Mouse (Mus musculus) common myeloid progenitor, adult 5-6 weeks (primary cell): ENCODE results near the gene Gas8. TPM values are rescaled to one million over a fixed set of nuclear protein-coding genes. Genes with fewer than 3 reads are reported as not detected.
"Not testable (repeated sequence)": the region's sequence is repeated elsewhere in the genome, so short reads cannot be mapped to it uniquely, and the experiment has no call there.

ENCODE experiments used
- ATAC-seq: replicated peaks from 2 replicates; pipeline ENCODE4 v1.8.0; 2016; ENCODE audit warnings: low read depth, mild to moderate bottlenecking, moderate TSS enrichment, inconsistent platforms; ENCODE audit not compliant: poor library complexity, severe bottlenecking
- total RNA-seq: library from RNA; stranded (forward); fragments of 200-1000, 187-1606 nt; gene quantifications from 2 replicates; pipeline ENCODE4 v1.2.3, GENCODE M21; 2017

The Gas8 gene
- 10.3 and 16.7 TPM in 2 replicates for total RNA-seq

GRCm38 (mm10) chr8:123518667-123519066, at the start of gene Gas8:
Gene Gas8, plus strand, starts transcription at chr8:123518834.
- ATAC-seq: peak; percentile 94

DNA sequence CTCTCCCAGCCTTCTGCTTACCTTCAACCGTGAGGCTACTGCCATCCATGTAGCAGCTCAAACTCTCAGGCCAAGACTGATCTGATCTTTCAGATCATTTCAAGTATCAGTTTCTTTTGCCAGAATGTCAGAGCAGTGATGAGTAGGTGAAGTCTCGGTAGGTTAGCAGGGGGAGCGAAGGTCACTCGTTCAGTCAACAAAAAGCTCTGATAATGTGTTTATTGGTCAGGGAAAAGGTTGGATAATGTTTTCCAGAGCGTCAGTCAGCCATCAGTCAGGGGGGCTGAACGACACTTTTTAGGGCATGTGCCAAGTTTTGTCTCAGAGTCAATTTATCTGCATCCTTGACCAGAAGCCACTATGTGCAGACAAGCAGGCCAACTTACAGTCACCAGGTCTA, 45.6 kb upstream of the Gas8 start:
- ATAC-seq: not testable (repeated sequence)

DNA sequence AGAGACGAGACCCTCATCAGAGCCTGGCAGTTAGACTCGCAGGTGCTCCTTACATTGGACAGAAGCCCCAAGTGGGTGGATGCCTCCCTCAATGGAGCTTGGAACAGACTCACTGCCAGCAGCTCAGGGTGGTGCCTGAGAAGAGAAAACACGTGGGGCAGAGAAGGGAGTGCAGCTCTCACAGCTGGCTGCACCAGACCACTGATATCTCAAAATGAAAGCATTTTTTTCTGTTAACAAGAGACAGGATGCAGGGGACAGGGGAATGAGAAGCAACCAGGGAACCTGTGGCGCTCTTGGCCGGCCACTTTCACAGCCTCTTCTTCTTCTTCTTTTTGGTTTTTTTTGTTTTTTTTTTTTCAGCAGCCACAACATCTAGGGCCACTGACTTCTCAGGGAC, 44.1 kb upstream of the Gas8 start:
- not testable (repeated sequence) for ATAC-seq

GRCm38 (mm10) chr8:123476911-123477736, 41.5 kb upstream of the Gas8 start:
- ATAC-seq: no peak

DNA sequence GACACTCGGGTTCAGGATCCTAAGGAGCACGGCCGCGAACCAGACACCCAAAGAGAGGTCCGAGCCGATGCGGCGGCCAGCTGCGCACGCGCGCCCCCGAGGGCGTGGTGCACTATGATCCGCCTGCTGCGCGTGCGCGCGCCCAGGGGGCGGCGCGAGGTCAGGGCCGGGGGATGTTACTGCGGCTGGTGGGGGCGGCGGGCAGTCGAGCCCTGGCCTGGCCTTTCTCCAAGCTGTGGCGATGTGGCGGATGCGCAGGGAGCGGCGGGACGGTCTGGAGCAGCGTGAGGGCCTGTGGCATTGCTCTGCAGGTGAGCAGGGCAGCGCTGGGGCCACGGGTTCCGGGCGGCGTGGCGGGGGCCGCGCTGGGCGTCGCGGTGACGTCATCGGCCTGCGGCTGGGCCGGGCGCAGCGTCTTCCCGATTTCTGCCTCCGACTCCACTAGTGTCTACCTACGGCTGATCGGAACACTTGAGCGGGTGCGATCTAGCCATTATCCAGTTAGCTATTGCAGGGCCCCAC, 40.8 kb upstream of the Gas8 start, which contains the start of gene Afg3l1:
Afg3l1 (plus strand) TSS at position 167 of the 522 bp plus-strand sequence.
- peak; percentile 80 for ATAC-seq

DNA sequence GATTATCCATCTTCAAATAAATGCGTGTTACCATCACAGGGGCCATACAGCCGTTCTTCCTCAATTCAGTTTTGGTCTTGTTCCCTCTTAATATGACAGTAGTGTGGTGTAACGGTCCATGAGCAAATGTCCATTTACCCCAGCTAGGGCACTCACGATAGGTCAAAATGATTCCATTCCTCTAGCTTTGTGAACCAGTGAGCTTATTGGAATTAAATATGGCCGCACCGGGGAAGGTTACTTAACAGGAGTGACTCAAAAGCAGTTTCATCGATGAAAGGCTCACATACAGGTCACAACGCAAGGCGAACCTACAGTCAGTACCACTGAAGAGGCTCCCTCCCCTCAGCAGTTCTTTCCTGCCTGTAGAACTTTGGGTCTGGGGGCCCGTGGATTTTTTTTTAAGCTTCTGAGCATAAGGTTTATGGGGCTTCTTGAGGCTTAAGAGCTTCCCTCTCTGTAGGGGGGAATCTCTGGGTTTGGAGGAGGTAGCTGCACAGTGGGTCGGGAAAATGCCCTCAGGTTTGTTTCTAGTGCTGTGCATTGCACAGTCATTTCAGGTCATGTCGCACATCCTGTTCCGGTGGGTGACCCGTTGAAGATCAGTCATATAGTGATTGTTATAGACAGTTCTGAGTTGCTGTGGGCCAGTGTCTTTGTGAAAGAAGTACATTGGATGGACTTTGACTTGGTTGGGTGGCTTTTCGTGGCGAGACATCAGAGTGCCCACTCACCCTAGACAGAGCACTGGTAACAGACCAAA, 40.0 kb upstream of the Gas8 start:
- peak; percentile 15; the same call in 1 of the 2 replicates for ATAC-seq

- no peak for ATAC-seq
These were observed 36.0 kb upstream of the Gas8 start for GRCm38 (mm10) chr8:123482627-123483026.

DNA sequence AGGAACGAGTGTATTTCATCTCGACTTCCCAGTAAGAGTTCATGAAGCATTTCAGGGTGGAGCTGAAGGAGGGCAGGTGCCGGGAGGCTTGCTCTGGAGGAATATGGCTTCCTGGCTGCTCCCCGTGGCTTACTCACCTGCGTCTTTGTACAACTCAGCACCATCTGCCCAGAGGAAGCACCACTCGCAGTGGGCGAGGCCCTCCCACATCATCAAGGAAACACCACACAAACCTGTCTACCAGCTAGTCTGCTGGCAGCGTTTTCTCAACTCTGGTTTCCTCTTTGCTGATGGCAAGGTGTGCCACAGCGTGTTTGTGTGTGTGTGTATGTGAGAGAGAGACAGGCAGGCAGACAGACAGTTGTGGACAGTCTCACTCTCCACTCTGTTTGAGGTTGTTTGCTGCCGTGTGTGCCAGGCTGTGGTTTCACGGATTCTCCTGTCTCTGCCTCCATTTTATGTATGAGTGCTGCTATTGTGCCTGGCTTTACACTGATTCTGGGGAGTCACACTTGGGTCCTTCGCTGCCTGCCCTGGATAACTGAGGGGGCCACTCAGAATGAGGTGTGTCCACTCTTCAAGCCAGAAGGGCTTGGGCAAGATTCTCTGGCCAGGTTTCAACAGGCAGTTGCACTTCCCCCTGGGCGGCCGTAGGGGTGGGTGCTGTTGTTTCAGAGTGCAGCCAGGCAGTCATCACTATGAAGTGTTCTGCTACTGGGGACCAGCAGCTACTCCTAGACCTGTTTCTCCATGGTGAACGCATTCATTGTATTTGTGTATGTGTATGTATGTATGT, 27.2 kb upstream of the Gas8 start:
- ATAC-seq: no peak

GRCm38 (mm10) chr8:123492898-123493297, 25.7 kb upstream of the Gas8 start:
- no peak for ATAC-seq

GRCm38 (mm10) chr8:123497699-123498098, 20.9 kb upstream of the Gas8 start:
- ATAC-seq: no peak

GRCm38 (mm10) chr8:123498963-123499362, 19.7 kb upstream of the Gas8 start:
- no peak for ATAC-seq

DNA sequence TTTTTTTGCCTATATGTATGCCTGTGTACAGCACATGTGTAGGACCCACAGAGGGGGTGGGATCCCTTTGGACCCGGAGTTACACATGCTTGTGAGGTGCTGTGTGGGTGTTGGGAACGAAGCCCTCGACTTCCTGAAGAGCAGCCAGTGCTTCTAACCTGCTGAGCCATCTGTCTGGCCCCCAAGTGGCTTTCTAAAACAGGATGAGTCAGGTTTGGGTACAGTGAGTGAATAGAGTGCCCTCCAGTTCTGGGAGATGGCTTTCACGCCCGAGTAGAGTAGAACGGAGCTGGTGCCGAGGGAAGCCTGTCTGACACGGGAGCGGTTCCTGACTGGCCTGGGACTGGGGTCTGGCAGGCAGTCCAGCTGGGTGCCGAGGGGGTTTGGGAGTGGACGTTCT, 19.1 kb upstream of the Gas8 start:
- ATAC-seq: no peak

- no peak for ATAC-seq
These were observed 16.4 kb upstream of the Gas8 start for GRCm38 (mm10) chr8:123502192-123502591.

DNA sequence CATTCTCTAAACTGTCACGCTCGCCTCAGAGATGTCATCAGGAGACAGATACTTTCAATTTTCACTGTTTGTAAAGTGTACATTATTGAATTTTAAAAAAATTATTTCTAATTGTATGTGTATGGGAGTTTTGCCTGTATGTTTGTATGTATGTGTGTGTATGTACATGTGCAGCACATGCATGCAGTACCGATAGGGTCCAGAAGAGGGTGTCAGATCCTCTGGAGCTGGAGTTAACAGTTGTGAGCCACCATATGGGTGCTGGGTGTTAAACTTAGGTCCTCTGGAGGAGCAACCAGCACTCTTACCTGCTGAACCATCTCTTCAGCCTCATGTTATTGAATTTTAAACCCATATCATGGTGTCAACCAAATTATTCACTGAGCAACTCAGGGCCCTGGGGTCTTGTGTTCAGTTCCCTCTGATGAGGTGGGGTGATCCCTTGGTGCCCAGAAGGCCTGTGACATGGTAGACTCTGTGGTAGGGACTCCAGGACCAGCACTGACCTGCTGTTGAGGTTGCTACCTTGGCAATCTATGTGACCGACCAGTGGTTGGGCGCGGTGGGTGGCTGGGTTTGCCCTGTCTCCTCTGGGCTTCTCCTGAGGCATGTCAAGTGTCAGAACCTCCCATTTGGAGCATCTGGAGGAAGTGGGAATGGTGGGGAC, 14.7 kb upstream of the Gas8 start:
- no peak for ATAC-seq

GRCm38 (mm10) chr8:123504591-123505195, 13.9 kb upstream of the Gas8 start:
- ATAC-seq: no peak

DNA sequence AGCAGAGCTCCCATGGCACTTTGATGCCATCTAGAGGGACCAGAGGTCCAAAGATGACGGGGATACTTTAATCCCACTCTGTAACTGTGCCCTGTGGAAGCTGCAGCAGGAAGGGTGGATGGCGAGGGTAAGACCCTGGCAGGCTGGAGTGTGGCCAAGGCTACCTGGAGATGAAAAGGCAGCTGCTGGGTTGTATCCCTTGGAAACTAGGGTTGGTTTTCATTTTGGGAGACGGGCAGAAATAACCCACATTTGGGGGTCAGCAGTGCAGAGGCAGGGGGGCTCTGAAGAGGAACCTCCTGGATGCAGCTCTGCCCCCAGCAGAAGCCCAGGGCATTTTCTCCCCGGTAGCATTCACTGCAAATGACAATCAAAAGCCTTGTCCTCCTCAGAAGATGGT, 13.4 kb upstream of the Gas8 start:
- ATAC-seq: no peak

DNA sequence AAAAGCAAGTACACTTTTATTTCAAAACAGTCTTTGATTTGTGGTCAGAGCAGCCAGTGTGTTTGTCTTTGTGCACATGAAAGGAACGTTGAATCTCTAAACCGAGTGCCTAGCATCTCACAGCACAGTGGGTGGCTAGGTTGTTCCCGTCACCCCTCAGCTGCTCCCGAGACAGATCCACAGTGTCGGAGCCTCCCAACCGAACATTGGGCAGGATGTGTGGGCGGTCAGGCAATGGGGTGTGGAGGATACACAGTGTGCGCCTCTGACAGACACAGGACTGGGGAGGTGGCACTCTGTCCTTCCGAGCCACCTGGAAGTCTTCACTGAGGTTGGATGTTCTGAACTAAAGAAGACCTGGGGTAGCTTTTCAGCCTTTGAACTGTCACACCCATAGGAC, 12.9 kb upstream of the Gas8 start:
- ATAC-seq: no peak

- ATAC-seq: no peak
These were observed 11.5 kb upstream of the Gas8 start for GRCm38 (mm10) chr8:123507153-123507552.

GRCm38 (mm10) chr8:123510819-123511218, 7.8 kb upstream of the Gas8 start:
- no peak for ATAC-seq
